Mouse (Mus musculus) embryonic fibroblast, embryonic 13.5 days (primary cell): ENCODE data around the gene Dbndd1.

Source experiments
- CTCF ChIP-seq: IDR thresholded peaks from 2 replicates; pipeline ENCODE4 v1.5.1; 2011; ENCODE audit warnings: mild to moderate bottlenecking, control low read depth, low read length, moderate library complexity, borderline replicate concordance; ENCODE audit not compliant: insufficient read depth
- POLR2A ChIP-seq: IDR thresholded peaks from 2 replicates; pipeline ENCODE4 v1.6.1; 2011; ENCODE audit warnings: low read depth, mild to moderate bottlenecking, control low read depth, low read length, moderate library complexity

- TF ChIP-seq POLR2A (no peak), CTCF (no peak)
These were observed 9.6 kb downstream of the Dbndd1 start for GRCm38 (mm10) chr8:123505695-123506094.
